Mouse (Mus musculus): ENCODE results near the gene Uckl1. TPM values are rescaled to one million over a fixed set of nuclear protein-coding genes. Genes with fewer than 3 reads are reported as not detected.

The Uckl1 gene
- polyA plus RNA-seq, 1 experiment = 132 TPM

GRCm38 (mm10) chr2:181576613-181577012 is 8.1 kb downstream of the Uckl1 start:
- no peak for DNase-seq (ENCODE audit: low read depth, low spot score)
- 93% methylated on average over 2 of the region's 2 CpGs for WGBS

GRCm38 (mm10) chr2:181574921-181575545 is 9.7 kb downstream of the Uckl1 start:
- no peak for DNase-seq (ENCODE audit: low read depth, low spot score)
- WGBS = 94% methylated on average over 7 of the region's 7 CpGs

GRCm38 (mm10) chr2:181573961-181574360 is 10.7 kb downstream of the Uckl1 start:
- WGBS = 87% methylated on average over 9 of the region's 9 CpGs
- DNase-seq (ENCODE audit: low read depth, low spot score) = no peak

- DNase-seq (ENCODE audit: low read depth, low spot score) = no peak
- 96% methylated on average over 15 of the region's 15 CpGs for WGBS
Observed at GRCm38 (mm10) chr2:181572921-181573920, 11.5 kb downstream of the Uckl1 start.

- 92% methylated on average over 11 of the region's 11 CpGs for WGBS
- no peak for DNase-seq (ENCODE audit: low read depth, low spot score)
Observed at GRCm38 (mm10) chr2:181571941-181572670, 12.6 kb downstream of the Uckl1 start.

GRCm38 (mm10) chr2:181570921-181571595 is 13.6 kb downstream of the Uckl1 start:
- no peak for DNase-seq (ENCODE audit: low read depth, low spot score)
- 65% methylated on average over 6 of the region's 6 CpGs for WGBS

GRCm38 (mm10) chr2:181570375-181570774 is 14.3 kb downstream of the Uckl1 start:
- 88% methylated on average over 8 of the region's 8 CpGs for WGBS
- no peak for DNase-seq (ENCODE audit: low read depth, low spot score)

GRCm38 (mm10) chr2:181569856-181570255 is 14.8 kb downstream of the Uckl1 start:
- 94% methylated on average over 10 of the region's 10 CpGs for WGBS
- DNase-seq (ENCODE audit: low read depth, low spot score) = no peak

GRCm38 (mm10) chr2:181568272-181569008 is 16.3 kb downstream of the Uckl1 start:
- 78% methylated on average over 7 of the region's 7 CpGs for WGBS
- DNase-seq (ENCODE audit: low read depth, low spot score) = no peak

- WGBS = 89% methylated on average over 3 of the region's 3 CpGs
- no peak for DNase-seq (ENCODE audit: low read depth, low spot score)
Observed at GRCm38 (mm10) chr2:181567338-181567737, 17.4 kb downstream of the Uckl1 start.

- no peak for DNase-seq (ENCODE audit: low read depth, low spot score)
Observed at GRCm38 (mm10) chr2:181553772-181554171, 30.9 kb downstream of the Uckl1 start.

- DNase-seq (ENCODE audit: low read depth, low spot score) = no peak
Observed at GRCm38 (mm10) chr2:181550233-181550632, 34.5 kb downstream of the Uckl1 start.

GRCm38 (mm10) chr2:181548682-181549081 is 36.0 kb downstream of the Uckl1 start:
- WGBS = 79% methylated on average over 5 of the region's 5 CpGs
- DNase-seq (ENCODE audit: low read depth, low spot score) = no peak

More at GRCm38 (mm10) chr2:181550233-181550632, 34.5 kb downstream of the Uckl1 start:
- 87% methylated on average over 2 of the region's 2 CpGs for WGBS

GRCm38 (mm10) chr2:181548227-181548626 is 36.5 kb downstream of the Uckl1 start:
- no peak for DNase-seq (ENCODE audit: low read depth, low spot score)
- WGBS = 65% methylated on average over 1 of the region's 1 CpGs

GRCm38 (mm10) chr2:181546142-181546541 is 38.5 kb downstream of the Uckl1 start:
- WGBS = 96% methylated on average over 7 of the region's 7 CpGs
- DNase-seq (ENCODE audit: low read depth, low spot score) = no peak

GRCm38 (mm10) chr2:181541761-181542380 is 42.8 kb downstream of the Uckl1 start:
- 71% methylated on average over 6 of the region's 6 CpGs for WGBS
- DNase-seq (ENCODE audit: low read depth, low spot score) = no peak

- WGBS = 74% methylated on average over 2 of the region's 2 CpGs
Observed at GRCm38 (mm10) chr2:181537444-181538047, 47.1 kb downstream of the Uckl1 start.

GRCm38 (mm10) chr2:181536410-181536809 is 48.3 kb downstream of the Uckl1 start:
- DNase-seq (ENCODE audit: low read depth, low spot score) = no peak
- 79% methylated on average over 2 of the region's 2 CpGs for WGBS

More at GRCm38 (mm10) chr2:181537444-181538047, 47.1 kb downstream of the Uckl1 start:
- no peak for DNase-seq (ENCODE audit: low read depth, low spot score)

Measured in large intestine, adult 2 months (tissue).